8 mouse cellular contexts compared by ENCODE assay signal in the genomic region with DNA sequence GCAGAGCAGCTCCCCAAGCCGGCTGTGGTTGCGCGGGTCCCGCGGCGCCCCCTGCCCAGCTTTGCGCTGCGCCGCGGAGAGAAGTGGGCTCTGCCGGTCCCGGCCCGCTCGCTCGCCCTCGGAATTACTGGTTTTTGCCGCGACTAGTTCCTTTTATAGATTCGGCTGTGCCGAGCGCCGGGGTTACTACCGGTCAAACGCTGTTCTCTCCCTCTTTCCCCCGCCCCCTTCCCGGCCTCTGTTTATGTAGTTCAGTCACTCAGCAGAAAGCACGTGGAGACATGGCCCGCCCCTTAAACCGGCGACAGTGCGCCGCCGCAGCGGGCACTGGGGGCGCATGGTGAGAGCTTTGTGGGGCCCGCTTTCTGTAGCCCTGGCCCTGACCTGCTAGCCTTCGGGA. TPM values are rescaled to one million over a fixed set of nuclear protein-coding genes. Genes with fewer than 3 reads are reported as not detected.
DNase-seq lines count a peak whose midpoint lies in the region; ATAC-seq lines count a peak whose summit lies in the region.

Abca1 (minus strand) TSS at position 129 of the 400 bp plus-strand sequence.

- H3K27me3 ChIP-seq in intestine, embryonic 16.5 days (replicated peaks; ENCODE audit: control insufficient read depth, insufficient read depth, low read length) = no peaks in the 10 kb centered on the region

- peak within 1 kb of the TSS; percentile 71 for H3K9ac ChIP-seq in intestine, embryonic 16.5 days (ENCODE audit: low read depth, low read length)

- under 1% methylated on average over 37 of the region's 37 CpGs for WGBS in intestine, embryonic 16.5 days

- H3K9me3 ChIP-seq in intestine, embryonic 16.5 days (ENCODE audit: control insufficient read depth, low read length) = no peaks in the 10 kb centered on the region

- intact Hi-C loops in left cerebral cortex, postnatal 25 days (cut with DNase I) = loop anchor here (1.0 to 2.0 kb wide), 3 partner anchors 37 to 195 kb away; no protein-coding TSS in a partner anchor

- H3K4me3 ChIP-seq in intestine, embryonic 16.5 days (ENCODE audit: low read length) = peak within 1 kb of the TSS; percentile 68

- H3K4me1 ChIP-seq in intestine, embryonic 16.5 days (ENCODE audit: control insufficient read depth, insufficient read depth, low read length) = peaks cover 7% of the 10 kb centered on the region

- no peak within 1 kb of the TSS; the same call in 1 of the 2 replicates for H3K27ac ChIP-seq in intestine, embryonic 16.5 days (ENCODE audit: low read length)

- no peaks in the 10 kb centered on the region for H3K36me3 ChIP-seq in intestine, embryonic 16.5 days (ENCODE audit: control insufficient read depth, insufficient read depth, low read length)

- H3K4me2 ChIP-seq in intestine, embryonic 16.5 days (ENCODE audit: low read depth, low read length) = peak within 1 kb of the TSS; percentile 96

- peak; percentile 97 for DNase-seq in adrenal gland, adult 2 months
- DNase-seq in embryo, embryonic 11 days = peak; percentile 96
- no peak for DNase-seq in gonadal fat pad, adult 2 months (ENCODE audit: low read depth)
- DNase-seq in left cerebral cortex, postnatal 25 days (ENCODE audit: low spot score in 2 of 2) = peak; percentile 83 to 92
- peak; percentile 95 for DNase-seq in mesoderm, embryonic 11.5 days (ENCODE audit: low read depth, low spot score)
- DNase-seq in right cerebral cortex, postnatal 25 days = peak; percentile 80
- peak; percentile 92 to 95 for DNase-seq in urinary bladder, postnatal 36 days (ENCODE audit: low spot score in 2 of 2)

- peak; percentile 98 for ATAC-seq in intestine, embryonic 16.5 days

RNA-seq across cellular contexts. Expression of gene Abca1, which starts in this region (rescaled TPM):
- total RNA-seq in adrenal gland, adult 2 months (2021) = 100 to 1,000 TPM; 137 to 213 TPM
- 15.7 and 27.8 TPM in 2 replicates for polyA plus RNA-seq in adrenal gland, adult 2 months (2012; rRNA removed)
- polyA plus RNA-seq in gonadal fat pad, adult 2 months (2012; rRNA removed) = 32.9 and 38.5 TPM in 2 replicates
- polyA plus RNA-seq in intestine, embryonic 16.5 days (2015; fragmentation: Nextera tagmentation; extraction: Ambion mirVana) = 2.3 and 2.4 TPM in 2 replicates
- total RNA-seq in left cerebral cortex, postnatal 25 days (2021) = 10 to 100 TPM; 15.2 to 17.4 TPM

Comparison
In these comparisons a context has a peak if more than half of its experiments do, and no peak if none do; other contexts are left out.
1. RNA of gene Abca1 (total RNA-seq): 137 to 213 TPM in adrenal gland, adult 2 months; 15.2 to 17.4 TPM in left cerebral cortex, postnatal 25 days; every median in the first group is over 4 times any median in the second.